Mouse (Mus musculus): ENCODE results near the gene Ankrd13b.

Gene Ankrd13b

DNA sequence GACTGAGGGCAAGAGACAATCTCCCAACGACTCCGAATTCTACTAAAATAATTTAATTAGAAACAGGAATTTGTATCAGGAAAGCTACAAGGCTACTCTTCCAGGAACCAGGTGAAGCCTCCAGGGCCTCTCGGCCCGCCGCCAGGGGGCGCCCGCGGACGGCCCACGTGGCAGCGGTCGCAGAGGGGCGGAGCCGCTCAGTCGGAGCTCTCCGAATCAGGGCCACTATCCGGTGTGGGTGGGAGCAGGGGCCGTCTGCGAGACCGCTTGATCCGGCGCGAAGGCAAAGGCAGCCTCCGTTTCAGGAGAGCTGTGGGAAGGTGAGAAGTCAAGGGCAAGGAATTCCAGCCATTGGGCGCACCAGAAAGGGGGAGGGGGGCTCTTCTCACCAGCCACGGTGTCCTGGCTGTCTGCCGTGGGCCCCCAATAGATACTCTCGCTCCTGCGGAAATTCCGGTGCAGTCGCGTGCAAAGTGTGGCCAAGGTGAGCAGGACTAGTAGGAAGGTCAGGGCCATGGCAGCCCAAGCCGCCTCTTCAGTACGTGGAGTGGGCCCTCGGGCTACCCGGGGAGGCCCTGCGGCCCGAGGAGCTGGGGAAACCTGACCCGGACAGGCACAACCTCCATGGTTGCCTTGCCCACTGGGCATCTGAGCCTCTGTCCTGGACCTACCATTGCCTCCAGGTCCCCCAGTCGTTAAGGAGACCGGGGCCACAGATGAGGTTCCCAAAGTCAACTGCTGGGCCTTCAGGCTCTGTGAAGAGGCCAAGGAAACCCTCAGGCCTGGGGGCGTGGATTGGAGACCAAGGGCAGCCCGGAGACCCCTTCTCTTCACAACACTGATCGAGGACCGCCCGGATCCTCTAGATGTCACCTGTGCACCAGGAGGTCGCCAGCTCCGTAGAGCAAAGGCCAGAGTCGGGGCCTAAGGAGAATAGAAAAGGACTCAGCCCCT is 18.9 kb upstream of the Ankrd13b start:
- DNase-seq = peak; percentile 90

DNA sequence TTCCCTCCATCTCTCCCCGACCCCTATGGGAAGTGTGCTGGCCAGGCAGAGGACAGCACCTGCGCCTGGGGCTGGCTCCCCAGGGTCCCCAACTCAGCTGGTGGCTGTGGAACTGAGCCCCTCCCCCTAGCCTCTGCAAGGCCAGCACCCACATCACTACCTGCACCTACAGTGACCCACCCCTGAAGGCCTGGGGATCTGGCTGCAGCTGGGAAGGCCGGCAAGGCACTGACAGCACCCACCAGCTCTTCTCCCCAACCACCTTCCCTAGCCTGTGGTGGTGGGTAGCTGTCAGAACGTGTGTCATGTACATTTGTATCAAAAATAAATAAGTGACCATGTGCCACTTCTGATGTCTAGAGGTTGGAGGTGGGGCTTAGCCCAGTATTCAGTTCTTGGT is 17.9 kb upstream of the Ankrd13b start:
- DNase-seq = no peak

DNA sequence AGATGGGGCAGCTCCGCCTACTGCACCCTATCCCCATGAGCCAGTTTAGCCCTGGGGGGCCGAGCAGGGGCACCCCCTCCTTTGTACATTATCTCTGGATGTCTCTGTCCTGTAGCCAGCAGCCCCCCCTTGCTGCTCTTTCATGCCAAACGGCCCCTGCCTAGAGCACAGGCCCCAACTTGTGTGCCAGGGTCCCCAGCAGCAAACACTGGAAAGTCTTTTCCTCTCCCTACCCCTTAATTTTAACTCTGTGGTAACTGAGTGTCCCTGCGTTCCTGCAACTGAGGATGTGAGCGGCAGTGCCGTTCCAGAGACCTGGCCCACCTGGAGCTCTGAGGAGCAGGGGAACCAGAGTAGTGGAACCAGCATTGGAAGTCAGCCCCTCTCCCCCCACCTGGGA is 17.5 kb upstream of the Ankrd13b start:
- no peak for DNase-seq

DNA sequence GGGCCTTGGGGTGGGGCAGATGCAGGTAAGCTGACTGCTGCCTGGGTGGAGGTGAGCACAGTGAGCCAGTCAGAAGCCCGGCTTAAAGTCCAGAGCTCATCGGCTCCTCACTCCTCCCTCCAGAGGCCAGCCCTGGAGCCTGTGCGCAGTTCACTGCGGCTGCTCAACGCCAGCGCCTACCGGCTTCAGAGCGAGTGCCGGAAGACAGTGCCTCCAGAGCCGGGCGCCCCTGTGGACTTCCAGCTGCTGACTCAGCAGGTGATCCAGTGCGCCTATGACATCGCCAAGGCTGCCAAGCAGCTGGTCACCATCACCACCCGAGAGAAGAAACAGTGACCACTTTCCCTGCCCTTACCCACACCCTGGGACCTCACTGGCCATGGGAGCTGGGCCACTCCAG is 16.8 kb upstream of the Ankrd13b start:
- DNase-seq = no peak

DNA sequence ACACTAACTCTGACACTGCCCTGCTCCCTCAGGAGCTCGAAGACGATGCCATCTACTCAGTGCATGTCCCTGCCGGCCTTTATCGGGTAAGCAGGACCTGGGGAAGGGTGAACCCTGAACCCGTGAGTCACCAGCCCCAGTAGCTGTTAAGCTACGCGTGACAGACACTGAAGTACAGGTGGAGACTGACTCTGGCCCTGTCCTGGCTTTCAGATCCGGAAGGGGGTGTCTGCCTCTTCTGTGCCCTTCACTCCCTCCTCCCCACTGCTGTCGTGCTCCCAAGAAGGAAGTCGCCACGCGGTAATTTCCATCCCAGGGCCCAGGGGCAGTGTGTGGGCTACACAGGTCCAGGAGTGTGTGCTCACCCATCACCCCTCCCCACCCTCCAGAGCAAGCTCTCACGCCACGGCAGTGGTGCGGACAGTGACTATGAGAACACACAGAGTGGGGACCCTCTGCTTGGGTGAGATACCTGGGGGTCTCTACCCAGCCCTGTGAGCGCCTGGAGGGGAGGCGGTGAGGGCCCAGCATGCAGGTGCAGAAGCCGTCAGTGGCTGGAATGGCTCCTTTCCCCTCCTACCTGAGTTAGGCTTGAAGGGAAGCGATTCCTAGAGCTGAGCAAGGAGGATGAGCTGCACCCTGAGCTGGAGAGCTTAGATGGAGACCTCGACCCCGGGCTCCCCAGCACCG is 16.0 kb upstream of the Ankrd13b start:
- no peak for DNase-seq

DNA sequence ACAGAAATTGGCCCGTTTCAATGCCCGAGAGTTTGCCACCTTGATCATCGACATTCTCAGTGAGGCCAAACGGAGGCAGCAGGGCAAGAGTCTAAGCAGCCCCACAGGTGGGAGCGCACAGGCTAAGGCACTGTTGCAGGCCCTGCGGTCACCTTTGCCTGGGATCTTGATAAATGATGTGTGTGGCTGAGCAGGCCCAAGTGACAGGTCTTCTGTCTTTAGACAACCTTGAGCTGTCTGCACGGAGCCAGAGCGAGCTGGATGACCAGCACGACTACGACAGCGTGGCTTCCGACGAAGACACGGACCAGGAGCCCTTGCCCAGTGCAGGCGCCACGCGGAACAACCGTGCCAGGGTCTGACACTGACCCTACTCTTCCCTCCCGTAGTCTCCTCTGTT is 14.9 kb upstream of the Ankrd13b start:
- DNase-seq = no peak

DNA sequence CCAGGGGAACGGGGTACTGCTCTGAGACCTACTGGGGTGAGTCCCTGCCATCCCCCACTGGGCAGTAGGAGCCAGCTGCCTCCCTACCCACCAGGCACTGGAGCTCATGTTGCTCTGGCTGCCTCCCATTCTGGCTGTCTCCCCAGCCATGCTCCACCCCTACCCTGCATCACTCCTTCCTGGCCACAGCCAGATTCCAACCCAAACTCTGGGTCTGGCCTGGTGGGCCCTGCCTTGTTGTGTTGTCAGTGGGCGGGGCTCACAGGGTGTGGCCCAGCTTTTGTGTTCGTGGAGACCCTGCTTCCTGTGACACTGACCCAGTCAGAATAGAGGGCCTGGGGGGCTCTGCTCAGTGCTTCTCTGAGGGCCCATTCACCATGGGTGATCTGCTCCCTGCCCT is 14.0 kb upstream of the Ankrd13b start:
- peak; percentile 50 for DNase-seq

DNA sequence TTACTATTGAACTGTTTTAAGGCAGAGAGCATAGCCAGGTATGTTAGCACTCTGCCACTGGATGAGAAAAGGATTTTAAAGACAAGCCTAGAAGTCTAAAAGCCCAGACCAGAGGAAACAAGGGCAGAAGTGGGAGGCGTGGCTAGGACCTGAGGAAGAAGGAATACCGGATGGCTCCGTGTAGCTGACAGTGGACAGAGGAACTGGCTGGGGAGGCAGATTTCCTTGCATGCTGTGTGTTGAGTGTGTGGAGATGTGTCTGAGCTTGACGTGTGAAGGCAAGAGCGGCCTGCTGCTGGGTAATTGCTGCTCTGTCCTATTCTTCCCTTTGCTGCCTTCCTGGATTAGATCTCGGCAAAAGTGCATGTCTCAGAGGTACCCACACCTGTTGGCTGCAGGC is 13.0 kb upstream of the Ankrd13b start:
- DNase-seq = no peak

DNA sequence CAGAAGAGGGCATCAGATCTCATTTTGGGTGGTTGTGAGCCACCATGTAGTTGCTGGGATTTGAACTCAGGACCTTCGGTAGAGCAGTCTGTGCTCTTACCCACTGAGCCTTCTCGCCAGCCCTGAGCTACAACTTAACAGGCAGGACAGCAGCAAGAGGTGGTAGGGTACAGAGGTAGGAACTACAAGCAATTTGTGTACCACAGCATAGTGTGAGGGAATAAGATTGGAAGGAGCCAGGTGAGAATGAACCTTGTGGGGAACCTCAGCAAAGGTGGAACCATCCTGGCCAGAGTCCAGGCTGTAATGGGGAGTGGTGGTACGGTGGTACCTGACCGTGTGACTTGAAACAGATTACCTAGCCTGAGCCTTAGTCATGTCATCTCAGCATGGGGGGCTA is 12.5 kb upstream of the Ankrd13b start:
- DNase-seq = no peak

DNA sequence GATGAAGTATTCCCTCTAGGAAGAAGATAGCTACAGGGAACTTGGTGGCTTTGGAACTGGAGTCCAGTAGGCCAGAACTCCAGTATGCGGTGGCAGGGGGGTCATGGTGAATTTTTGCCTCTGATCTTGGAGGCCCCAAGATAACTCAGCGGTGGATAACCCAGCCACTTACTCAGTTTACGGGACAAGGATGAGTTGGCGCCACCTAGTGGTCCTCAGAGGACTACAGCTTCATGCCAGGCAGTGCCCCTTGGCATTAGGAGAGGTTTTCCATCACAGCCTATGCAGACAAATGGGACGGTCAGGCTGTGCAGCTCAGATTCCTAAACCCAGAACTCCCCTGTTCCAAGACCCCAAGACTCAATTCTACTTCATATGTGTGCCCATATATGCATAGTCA is 11.9 kb upstream of the Ankrd13b start:
- peak; percentile 92 for DNase-seq

DNA sequence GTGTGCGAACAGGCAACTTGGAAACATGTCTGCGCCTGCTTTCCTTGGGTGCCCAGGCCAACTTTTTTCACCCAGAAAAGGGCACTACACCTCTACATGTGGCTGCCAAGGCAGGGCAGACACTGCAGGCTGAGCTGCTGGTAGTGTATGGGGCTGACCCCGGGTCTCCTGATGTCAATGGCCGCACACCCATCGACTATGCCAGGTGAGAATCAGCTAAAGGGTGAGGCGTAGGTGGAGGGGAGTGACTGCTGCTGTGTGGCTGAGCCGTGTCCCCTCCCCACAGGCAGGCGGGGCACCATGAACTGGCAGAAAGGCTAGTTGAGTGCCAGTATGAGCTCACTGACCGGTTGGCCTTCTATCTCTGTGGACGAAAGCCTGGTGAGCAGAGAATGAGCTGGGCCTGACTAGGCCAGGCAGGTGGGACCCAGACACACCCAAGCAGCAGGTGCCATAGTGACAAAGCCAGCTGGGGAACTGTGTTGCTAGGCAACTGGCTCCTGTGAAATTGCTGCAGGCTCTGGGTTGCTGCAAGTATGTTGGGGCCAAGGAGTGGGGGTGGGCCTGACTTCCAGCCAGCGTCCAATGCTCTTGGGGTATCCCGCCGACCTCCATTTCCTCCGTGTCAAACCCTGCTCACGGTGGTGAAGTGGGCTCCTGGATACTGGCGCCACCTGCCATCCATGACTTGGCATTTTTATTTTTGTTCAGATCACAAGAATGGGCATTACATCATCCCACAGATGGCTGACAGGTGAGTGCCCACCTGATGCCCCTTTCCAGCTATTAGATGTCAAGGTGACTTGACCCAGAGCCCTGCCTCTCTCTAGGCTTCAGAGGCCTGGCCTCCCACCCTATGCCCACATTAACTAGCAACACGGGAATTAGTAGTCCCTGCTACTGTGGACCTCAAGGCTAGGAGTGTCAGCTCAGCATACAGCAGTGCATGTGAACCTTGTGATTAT is 11.2 kb upstream of the Ankrd13b start:
- peak; percentile 16 for DNase-seq

DNA sequence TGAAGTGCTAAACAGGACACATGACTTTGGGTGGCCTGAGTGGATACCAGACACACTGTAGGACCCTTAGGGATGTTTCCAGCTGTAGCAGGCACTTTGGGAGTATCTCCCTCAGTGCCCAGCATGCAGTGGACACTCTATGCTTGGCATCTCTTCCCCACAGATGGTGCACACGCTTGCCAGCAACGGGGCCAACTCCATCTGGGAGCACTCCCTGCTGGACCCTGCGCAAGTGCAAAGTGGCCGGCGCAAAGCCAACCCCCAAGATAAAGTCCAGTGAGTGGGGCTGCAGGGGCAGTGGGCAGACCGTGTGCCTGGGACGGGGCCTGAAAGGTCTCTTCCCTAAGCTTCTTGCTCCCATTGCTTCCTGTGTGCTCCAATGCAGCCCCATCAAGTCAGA is 9.9 kb upstream of the Ankrd13b start:
- no peak for DNase-seq

DNA sequence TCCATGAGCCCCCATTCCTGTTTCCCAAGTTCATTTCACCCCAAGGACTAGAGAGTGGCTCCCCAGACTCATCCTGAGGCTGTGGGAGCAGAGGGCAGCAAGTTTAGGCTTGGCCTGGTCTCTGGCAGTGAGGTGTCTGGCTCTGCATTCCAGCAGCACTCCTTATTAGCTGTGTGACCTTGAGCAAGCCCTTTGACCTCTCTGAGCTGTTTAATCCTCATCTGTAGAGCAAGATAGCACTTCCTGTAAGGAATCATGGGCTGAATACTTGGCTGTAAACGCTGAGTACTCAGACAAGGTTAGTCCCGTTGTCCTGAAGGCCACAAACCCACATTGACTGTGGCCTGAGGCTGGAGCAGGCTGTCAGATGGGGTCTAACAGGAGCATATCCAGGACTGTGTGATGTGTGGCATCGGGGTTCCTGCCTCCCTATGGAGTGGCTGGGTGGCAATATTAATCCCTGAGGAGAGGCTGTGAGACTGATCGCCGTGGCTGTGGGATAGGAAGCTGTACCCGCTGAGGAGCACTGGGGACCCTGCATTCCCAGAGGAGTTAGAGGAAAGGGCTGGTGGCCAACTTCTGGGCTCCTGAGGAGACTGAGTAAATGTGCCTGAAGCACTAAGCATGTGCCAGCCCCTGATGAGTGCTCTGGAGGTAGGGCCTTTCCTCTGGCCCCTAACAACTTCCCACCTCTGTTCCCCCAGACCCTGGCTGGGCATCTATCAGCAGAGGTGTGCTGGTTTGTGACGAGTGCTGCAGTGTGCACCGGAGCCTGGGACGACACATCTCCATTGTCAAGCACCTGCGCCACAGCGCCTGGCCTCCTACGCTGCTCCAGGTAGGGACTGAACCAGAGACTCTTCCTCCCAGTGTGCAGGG is 9.0 kb upstream of the Ankrd13b start:
- DNase-seq = no peak

DNA sequence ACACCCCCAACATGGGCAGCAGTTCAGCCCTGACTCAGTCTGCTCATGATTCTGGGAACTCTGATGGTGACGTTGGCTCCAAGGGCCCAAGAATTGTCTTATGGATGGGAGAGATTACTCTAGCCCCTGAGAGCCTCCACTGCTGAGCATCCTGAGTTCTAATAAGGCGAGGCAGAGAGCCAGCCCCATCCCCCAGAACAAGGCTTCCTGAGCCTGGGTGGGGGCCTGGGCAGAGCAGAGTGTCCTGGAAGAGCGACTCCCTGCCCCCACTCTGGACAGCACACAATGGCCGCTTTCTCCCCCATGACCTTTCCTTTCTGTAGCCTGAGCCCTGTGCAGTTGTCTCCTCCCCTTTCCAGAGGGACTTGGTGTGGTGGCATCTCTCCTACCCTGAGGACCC is 8.4 kb upstream of the Ankrd13b start:
- peak; percentile 82 for DNase-seq

DNA sequence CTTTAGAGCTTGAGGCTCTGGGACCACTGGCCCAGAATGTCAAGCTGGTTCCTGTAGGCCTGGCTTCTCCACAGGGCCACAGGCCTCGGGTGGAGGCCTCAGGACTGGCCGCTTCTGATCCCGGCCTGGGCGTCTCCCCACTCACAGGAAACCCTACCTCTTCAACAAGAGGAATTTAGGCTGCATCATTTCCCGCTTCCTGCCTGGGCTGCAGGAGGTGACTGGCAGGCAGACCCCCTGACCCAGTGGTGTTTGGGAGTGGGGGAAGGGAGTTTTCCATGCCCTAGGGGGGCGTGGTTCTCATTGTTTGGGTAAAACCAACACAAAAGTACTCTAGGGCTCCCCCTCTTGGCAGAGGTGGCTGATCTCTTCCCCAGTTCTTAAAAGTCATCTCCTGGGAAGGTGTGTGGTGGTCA is 7.9 kb upstream of the Ankrd13b start:
- DNase-seq = peak; percentile 93

DNA sequence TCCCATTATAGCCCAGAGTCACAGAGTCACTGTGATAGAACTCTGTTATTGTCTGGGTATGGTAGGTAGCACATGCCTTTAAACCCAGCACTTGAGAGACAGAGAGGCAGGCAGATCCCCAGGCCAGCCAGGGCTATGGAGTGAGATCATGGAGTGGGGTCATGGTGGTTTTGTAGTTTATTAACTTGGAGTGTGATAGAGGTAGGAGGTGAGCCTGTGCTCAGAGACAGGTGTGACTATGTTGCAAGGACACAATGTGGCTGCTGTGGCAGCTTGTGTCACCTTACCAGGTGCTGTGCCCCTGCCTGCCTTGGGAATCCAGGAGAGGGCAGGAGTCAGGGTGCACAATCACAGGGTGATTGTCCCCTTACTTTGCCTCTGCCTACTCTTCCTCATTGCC is 6.0 kb upstream of the Ankrd13b start:
- no peak for DNase-seq

DNA sequence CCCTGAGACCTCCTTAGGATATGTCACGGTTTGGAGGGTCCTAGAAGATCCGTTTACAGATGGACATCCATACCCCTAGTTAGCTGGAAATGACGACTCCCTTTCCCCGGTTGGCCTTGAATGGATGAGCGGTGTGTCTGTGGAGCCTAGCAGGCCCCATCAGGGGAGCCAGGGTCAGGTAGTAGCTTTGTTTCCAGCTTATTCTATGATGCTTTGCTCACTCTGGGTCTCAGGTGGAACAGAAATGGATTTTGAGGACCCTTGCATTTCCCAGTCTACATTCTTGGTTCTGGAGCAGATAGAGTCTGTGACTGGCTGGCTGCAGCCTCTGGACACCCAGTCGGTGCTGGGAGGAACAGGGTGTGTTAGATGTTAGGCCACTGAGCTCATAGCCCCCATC is 5.3 kb upstream of the Ankrd13b start:
- no peak for DNase-seq

DNA sequence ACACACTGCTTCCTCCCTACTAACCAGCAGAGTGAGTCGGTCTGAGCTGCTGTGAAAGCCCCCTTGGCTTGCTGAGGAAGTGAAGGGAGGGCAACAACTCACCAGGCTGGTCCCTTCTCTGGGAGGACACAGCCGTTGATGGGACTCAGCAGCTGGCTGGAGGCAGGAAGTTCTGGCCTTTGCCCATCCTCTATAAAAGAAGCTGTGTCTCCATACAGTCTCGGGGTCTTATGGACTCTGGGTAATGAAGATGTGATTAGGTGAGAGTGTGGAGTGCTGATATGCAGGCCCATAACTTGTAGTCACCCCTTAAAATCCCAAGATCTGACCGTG is 4.8 kb upstream of the Ankrd13b start:
- DNase-seq = no peak

DNA sequence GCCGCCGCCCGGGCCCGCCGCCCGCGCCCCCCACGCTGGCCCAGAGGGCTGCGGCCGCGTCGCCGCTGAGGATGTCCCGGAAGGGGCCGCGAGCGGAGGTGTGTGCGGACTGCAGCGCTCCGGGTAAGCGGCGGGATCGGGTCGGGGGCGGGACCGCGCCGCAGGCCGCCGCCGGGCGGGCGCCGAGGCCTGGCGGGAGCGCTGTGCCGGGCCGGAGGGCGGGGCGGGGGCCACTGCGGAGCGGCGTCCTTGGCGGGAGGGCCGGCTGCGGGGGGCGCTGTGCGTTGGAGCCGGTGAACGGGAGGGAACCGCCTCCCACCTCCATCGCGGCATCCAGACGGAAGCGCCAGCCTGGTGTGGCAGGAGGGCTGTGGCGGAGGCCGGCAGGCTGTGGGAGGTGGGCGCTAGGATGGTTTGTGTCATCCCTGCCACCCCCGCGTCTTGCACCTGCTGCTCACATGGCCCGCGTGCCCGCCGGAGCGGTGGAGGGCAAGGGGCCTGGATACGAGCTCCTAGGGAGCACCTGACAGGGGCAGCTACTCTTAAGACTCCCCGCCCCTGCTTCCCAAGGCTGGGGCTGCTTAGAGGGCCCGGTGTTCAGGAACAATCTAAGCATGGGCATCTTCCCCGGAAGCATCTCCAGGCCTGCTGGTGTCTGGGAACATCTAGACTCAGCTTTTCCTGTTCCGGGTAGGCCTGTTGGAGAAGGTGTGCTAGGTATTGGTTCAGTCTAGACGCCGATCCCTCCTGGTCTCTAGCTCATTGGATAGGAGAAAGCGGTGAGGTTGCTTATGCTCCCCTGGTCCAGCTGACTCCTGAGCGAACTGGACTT is 4.2 kb upstream of the Ankrd13b start, which contains the start of gene Git1:
Git1 (plus strand) TSS at position 51 of the 832 bp plus-strand sequence.
- peak; percentile 44 for DNase-seq

DNA sequence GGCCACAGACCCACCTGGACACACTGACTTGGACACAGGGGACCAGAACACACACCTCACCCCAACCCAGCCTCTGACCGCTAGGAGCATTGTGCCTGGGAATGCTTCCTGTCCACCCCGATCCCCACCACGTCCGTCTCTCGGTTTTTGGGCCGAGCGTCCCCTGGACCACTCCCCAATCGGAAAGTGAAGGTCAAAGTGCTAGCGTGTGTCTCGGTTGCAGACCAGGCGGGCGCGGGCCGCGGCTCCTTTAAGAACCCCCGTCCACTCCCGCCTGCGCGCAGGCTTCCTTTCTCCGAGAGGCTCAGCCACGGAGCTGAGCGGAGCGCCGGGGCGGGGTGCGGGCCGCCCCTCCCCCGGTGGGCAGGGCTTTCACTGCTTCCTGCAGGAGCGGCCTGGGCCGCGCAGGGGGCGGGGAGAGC is 3.4 kb upstream of the Ankrd13b start:
- DNase-seq = peak; percentile 97

DNA sequence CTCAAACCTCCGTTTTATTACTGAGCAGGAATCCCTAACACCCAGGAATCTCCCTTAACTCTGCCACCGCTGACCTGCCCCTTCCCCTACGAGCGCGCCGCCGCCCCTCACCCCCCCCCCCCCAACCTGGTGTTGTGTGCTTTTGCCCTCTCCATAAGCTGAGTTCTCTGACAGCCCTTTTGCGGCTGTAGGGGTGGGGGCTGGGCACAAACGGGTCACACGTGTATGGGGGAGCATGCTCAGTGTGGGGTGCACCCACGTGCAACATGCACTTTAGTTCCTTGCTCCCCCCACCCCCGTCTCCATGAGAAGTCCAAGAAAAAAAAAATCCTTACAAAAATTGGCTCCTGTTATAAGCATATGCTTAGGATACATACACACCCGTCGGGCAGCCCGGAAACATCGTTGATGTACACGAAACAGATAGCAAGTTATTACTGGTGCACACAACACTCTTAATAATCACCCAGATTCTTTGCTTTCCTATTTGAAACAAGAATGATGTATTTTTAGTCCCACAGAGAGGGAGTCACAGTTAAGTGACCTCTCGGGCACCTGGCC is 2.9 kb upstream of the Ankrd13b start:
- no peak for DNase-seq

All from lung, postnatal 36 days (tissue).